Comparison of ENCODE assay signal across 24 mouse cellular contexts in the genomic region with DNA sequence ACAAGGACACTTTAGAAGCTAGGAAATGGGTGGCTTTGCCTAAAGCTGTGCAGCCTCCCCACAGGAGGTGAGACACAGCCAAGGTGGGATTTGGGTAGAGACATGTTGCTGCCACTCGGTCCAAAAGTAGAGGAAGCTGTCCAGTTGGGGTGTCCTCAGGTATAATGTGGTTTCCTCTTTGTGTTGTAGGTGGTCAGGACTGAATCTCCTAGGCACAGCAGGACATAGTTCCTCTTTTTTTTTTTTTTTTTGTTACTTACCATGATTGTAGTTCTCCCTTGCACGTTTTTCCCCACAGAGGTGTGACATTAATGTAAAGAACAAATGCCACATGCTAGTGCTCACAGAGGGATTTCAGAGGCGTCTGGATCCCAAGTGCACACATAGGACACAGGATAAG. TPM values are rescaled to one million over a fixed set of nuclear protein-coding genes. Genes with fewer than 3 reads are reported as not detected.
DNase-seq lines count a peak whose midpoint lies in the region; ATAC-seq and TF ChIP-seq lines count a peak whose summit lies in the region.
"Had no signal": no experiment of that assay in that cellular context is flagged by ENCODE, and none has a peak within 500 bp of the region (broad histone marks: within the 10 kb centered on the region; RNA-seq: fewer than 3 reads in every experiment).

No protein-coding gene starts in this region.

- no peaks in the 10 kb centered on the region for H3K27me3 ChIP-seq in G1E (ENCODE audit: insufficient read depth, low read length)
- H3K27me3 ChIP-seq in forebrain, embryonic 12.5 days: no peaks in the 10 kb centered on the region
- no peaks in the 10 kb centered on the region for H3K27me3 ChIP-seq in midbrain, embryonic 11.5 days (ENCODE audit: control insufficient read depth, insufficient read depth, low read length)
- H3K27me3 ChIP-seq: heart, embryonic 13.5 days; hindbrain, embryonic 12.5 days had no signal

- H3K9me3 ChIP-seq in G1E (replicated peaks): no peaks in the 10 kb centered on the region
- H3K9me3 ChIP-seq in forebrain, embryonic 12.5 days: no peaks in the 10 kb centered on the region
- no peaks in the 10 kb centered on the region for H3K9me3 ChIP-seq in midbrain, embryonic 11.5 days (ENCODE audit: control insufficient read depth, low read length)
- H3K9me3 ChIP-seq: embryonic facial prominence, embryonic 10.5 days; heart, embryonic 13.5 days; hindbrain, embryonic 12.5 days had no signal

- peaks cover 81% of the 10 kb centered on the region for H3K36me3 ChIP-seq in G1E (replicated peaks)
- H3K36me3 ChIP-seq in forebrain, embryonic 12.5 days (replicated peaks): no peaks in the 10 kb centered on the region
- no peaks in the 10 kb centered on the region for H3K36me3 ChIP-seq in midbrain, embryonic 11.5 days (ENCODE audit: control insufficient read depth, insufficient read depth, low read length)
- H3K36me3 ChIP-seq: embryonic facial prominence, embryonic 10.5 days; hindbrain, embryonic 12.5 days had no signal

- H3K4me2 ChIP-seq in forebrain, embryonic 12.5 days: no peak overlapping the region
- H3K4me2 ChIP-seq in midbrain, embryonic 11.5 days: no peak overlapping the region
- H3K4me2 ChIP-seq: heart, embryonic 13.5 days; hindbrain, embryonic 12.5 days had no signal

- no peak overlapping the region for H3K9ac ChIP-seq in forebrain, embryonic 12.5 days
- H3K9ac ChIP-seq in midbrain, embryonic 11.5 days (ENCODE audit: low read length): no peak overlapping the region
- H3K9ac ChIP-seq: heart, embryonic 13.5 days; hindbrain, embryonic 12.5 days had no signal

- DNase-seq in 416B (ENCODE audit: low read depth) (peak; percentile 51), G1E (ENCODE audit: low spot score) (peak; percentile 7)
- DNase-seq in layer of hippocampus, postnatal 10 days (ENCODE audit: low spot score in 2 of 2): no peak
- DNase-seq in left cerebral cortex, adult 9 months (ENCODE audit: low spot score in 2 of 2): no peak
- DNase-seq in midbrain, embryonic 11.5 days (ENCODE audit: low spot score, missing footprints): no peak
- DNase-seq: adrenal gland, adult 8-10 months; adrenal gland, postnatal 36 days; cerebellum, adult 11 months; cerebellum, adult 9-10 months; cerebellum, postnatal 25 days; gastrocnemius, postnatal 10 days; heart, postnatal 36 days had no signal

- no peak overlapping the region for H3K4me3 ChIP-seq in G1E (ENCODE audit: low read depth, low read length)
- no peak overlapping the region for H3K4me3 ChIP-seq in forebrain, embryonic 12.5 days (replicated peaks)
- no peak overlapping the region for H3K4me3 ChIP-seq in midbrain, embryonic 11.5 days (ENCODE audit: low read depth, low read length)
- H3K4me3 ChIP-seq: embryonic facial prominence, embryonic 10.5 days; heart, embryonic 13.5 days; hindbrain, embryonic 12.5 days had no signal

- no peak overlapping the region for H3K27ac ChIP-seq in forebrain, embryonic 12.5 days
- no peak overlapping the region for H3K27ac ChIP-seq in midbrain, embryonic 11.5 days (ENCODE audit: low read depth, low read length)
- H3K27ac ChIP-seq: embryonic facial prominence, embryonic 10.5 days; heart, embryonic 13.5 days; hindbrain, embryonic 12.5 days had no signal

- H3K4me1 ChIP-seq in G1E (ENCODE audit: insufficient read depth, low read depth, low read length): peaks cover 21% of the 10 kb centered on the region
- H3K4me1 ChIP-seq in forebrain, embryonic 12.5 days: no peaks in the 10 kb centered on the region
- H3K4me1 ChIP-seq in midbrain, embryonic 11.5 days (ENCODE audit: control insufficient read depth, insufficient read depth, low read length): no peaks in the 10 kb centered on the region
- H3K4me1 ChIP-seq: hindbrain, embryonic 12.5 days had no signal

- 78% methylated on average over 3 of the region's 3 CpGs for WGBS in forebrain, embryonic 12.5 days
- WGBS in midbrain, embryonic 11.5 days: 81% methylated on average over 3 of the region's 3 CpGs

- no peak for TF ChIP-seq CTCF in G1E (IDR thresholded peaks at IDR 0.05; ENCODE audit: low read depth, low read length)

- no peak; the same call in 1 of the 2 replicates for ATAC-seq in G1E (ENCODE audit: extremely low read depth, insufficient number of reproducible peaks, low FRiP score, poor library complexity, severe bottlenecking)
- peak; percentile 66 for ATAC-seq in common myeloid progenitor, adult 5-6 weeks (replicated peaks; ENCODE audit: low read depth, poor library complexity, severe bottlenecking)
- ATAC-seq in megakaryocyte progenitor cell, adult 5-6 weeks (replicated peaks; ENCODE audit: poor library complexity): peak; percentile 71
- no peak for ATAC-seq in forebrain, embryonic 12.5 days (ENCODE audit: low FRiP score)
- ATAC-seq in midbrain, embryonic 11.5 days (ENCODE audit: low FRiP score): no peak
- ATAC-seq: forebrain, embryonic 14.5 days; hindbrain, embryonic 16.5 days; inflammation-experienced regulatory T-cells, adult 6 months; intestine, postnatal 0 days had no signal

RNA-seq across cellular contexts. Expression of a gene that starts 13.5 kb away (rescaled TPM):
- 30.1 and 50.6 TPM in 2 replicates for total RNA-seq in G1E (2014; fragmentation: Nextera tagmentation)
- 111 and 131 TPM in 2 replicates for total RNA-seq in G1E (2017)
- polyA plus RNA-seq in G1E (2012): 20.2 and 21.8 TPM in 2 replicates
- total RNA-seq in common myeloid progenitor, adult 5-6 weeks (2017): 149 and 265 TPM in 2 replicates
- total RNA-seq in megakaryocyte progenitor cell, adult 5-6 weeks (2015): 115 and 141 TPM in 2 replicates
- 114 and 115 TPM in 2 replicates for total RNA-seq in megakaryocyte progenitor cell, adult 5-6 weeks (2017)
- total RNA-seq in layer of hippocampus, postnatal 10 days (2021): 10 to 100 TPM; 27.3 to 29.9 TPM
- 15.5 and 18.9 TPM in 2 replicates for polyA plus RNA-seq in forebrain, embryonic 12.5 days (2016; fragmentation: Nextera tagmentation; extraction: Ambion mirVana)
- 17.3 and 18.1 TPM in 2 replicates for polyA plus RNA-seq in midbrain, embryonic 11.5 days (2014; fragmentation: Nextera tagmentation; extraction: Ambion mirVana)

RNA-seq across cellular contexts. Expression of a gene that starts 24.2 kb away (rescaled TPM):
- total RNA-seq in G1E (2014; fragmentation: Nextera tagmentation) (not detected in 2 replicates), G1E (2017) (0.11 TPM in 1 of 2 replicates, not detected in the other)
- not detected in 2 replicates for polyA plus RNA-seq in G1E (2012)
- total RNA-seq in common myeloid progenitor, adult 5-6 weeks (2017): 0.05 TPM in 1 of 2 replicates, not detected in the other
- total RNA-seq in megakaryocyte progenitor cell, adult 5-6 weeks (2015): not detected in 2 replicates
- total RNA-seq in megakaryocyte progenitor cell, adult 5-6 weeks (2017): not detected in 2 replicates
- under 1 TPM; 0.38 to 0.59 TPM for total RNA-seq in layer of hippocampus, postnatal 10 days (2021)
- polyA plus RNA-seq in forebrain, embryonic 12.5 days (2016; fragmentation: Nextera tagmentation; extraction: Ambion mirVana): not detected in 2 replicates
- not detected in 2 replicates for polyA plus RNA-seq in midbrain, embryonic 11.5 days (2014; fragmentation: Nextera tagmentation; extraction: Ambion mirVana)
- total RNA-seq: adrenal gland, adult 8-10 months; adrenal gland, postnatal 36 days; heart, adult 8-10 months had no signal
- polyA plus RNA-seq: embryonic facial prominence, embryonic 10.5 days; heart, embryonic 13.5 days; heart, postnatal 0 days; hindbrain, embryonic 12.5 days had no signal

RNA-seq across cellular contexts. Expression of a gene that starts 50.6 kb away (rescaled TPM):
- total RNA-seq in G1E (2014; fragmentation: Nextera tagmentation) (50.4 and 51.0 TPM in 2 replicates), G1E (2017) (62.8 and 71.4 TPM in 2 replicates)
- polyA plus RNA-seq in G1E (2012): 31.4 and 33.8 TPM in 2 replicates
- 45.0 and 64.5 TPM in 2 replicates for total RNA-seq in common myeloid progenitor, adult 5-6 weeks (2017)
- 50.1 and 69.2 TPM in 2 replicates for total RNA-seq in megakaryocyte progenitor cell, adult 5-6 weeks (2015)
- total RNA-seq in megakaryocyte progenitor cell, adult 5-6 weeks (2017): 58.0 and 64.9 TPM in 2 replicates
- 10 to 100 TPM; 27.1 to 29.2 TPM for total RNA-seq in layer of hippocampus, postnatal 10 days (2021)
- polyA plus RNA-seq in forebrain, embryonic 12.5 days (2016; fragmentation: Nextera tagmentation; extraction: Ambion mirVana): 96.4 and 97.7 TPM in 2 replicates
- polyA plus RNA-seq in midbrain, embryonic 11.5 days (2014; fragmentation: Nextera tagmentation; extraction: Ambion mirVana): 112 and 116 TPM in 2 replicates

RNA-seq across cellular contexts. Expression of a gene that starts 50.8 kb away (rescaled TPM):
- total RNA-seq in G1E (2014; fragmentation: Nextera tagmentation) (33.0 and 38.0 TPM in 2 replicates), G1E (2017) (29.7 and 33.2 TPM in 2 replicates)
- polyA plus RNA-seq in G1E (2012): 7.4 and 7.7 TPM in 2 replicates
- 49.9 and 62.6 TPM in 2 replicates for total RNA-seq in common myeloid progenitor, adult 5-6 weeks (2017)
- total RNA-seq in megakaryocyte progenitor cell, adult 5-6 weeks (2015): 25.0 and 25.2 TPM in 2 replicates
- total RNA-seq in megakaryocyte progenitor cell, adult 5-6 weeks (2017): 34.2 and 45.6 TPM in 2 replicates
- total RNA-seq in layer of hippocampus, postnatal 10 days (2021): 10 to 100 TPM; 48.1 to 54.4 TPM
- 30.9 and 34.3 TPM in 2 replicates for polyA plus RNA-seq in forebrain, embryonic 12.5 days (2016; fragmentation: Nextera tagmentation; extraction: Ambion mirVana)
- 27.1 and 28.2 TPM in 2 replicates for polyA plus RNA-seq in midbrain, embryonic 11.5 days (2014; fragmentation: Nextera tagmentation; extraction: Ambion mirVana)

Comparison
In these comparisons a context has a peak if more than half of its experiments do, and no peak if none do; other contexts are left out.
1. DNase-seq: peak in 416B (single experiment) and G1E (single experiment); none in layer of hippocampus, postnatal 10 days (0 of 2), left cerebral cortex, adult 9 months (0 of 2) and midbrain, embryonic 11.5 days (single experiment).
2. ATAC-seq: peak in common myeloid progenitor, adult 5-6 weeks (single experiment) and megakaryocyte progenitor cell, adult 5-6 weeks (single experiment); none in G1E (single experiment), forebrain, embryonic 12.5 days (single experiment) and midbrain, embryonic 11.5 days (single experiment).